Mouse (Mus musculus): ENCODE measurements around the gene AI481877.
A peak's percentile ranks its signal among the peaks of the same experiment; 100 is the strongest.

DNA sequence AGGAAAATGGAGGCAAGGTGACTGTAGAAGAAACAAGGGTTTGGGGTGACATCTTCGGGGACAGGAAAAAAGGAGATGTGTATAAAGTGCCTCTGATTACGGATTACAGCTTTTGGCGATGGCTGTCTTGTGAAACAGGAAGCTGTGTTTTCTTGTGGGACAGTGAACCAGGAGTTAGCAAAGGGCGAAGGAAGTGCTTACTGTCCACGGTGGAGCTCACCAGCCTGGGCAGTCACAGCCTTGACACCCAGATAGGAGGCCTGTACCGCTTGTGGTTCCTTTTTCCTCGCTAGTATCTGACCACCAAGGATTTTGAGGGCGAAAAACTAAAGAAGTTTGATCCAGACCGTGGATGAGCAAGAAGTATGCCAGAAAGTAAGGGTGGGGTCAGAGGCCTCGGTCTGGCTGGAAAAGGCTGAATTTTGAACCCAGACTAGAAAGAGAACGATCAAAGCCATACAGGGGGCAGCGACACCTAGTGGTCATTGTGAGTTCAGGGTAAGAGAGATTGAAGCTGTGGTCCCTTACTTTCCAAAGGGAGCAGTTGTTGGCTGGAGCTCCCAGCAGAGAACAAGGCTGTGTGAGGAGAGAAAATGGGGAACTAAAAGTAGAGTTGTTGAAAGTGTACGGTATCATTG is 102.2 kb downstream of the AI481877 start:
- peak; percentile 69 for TF ChIP-seq CTCF (conservative IDR thresholded peaks at IDR 0.05; ENCODE audit: insufficient read depth, insufficient read length, low read depth, low read length)
- no peak for TF ChIP-seq POLR2A (IDR thresholded peaks at IDR 0.05; ENCODE audit: low read depth, low read length)
